Mouse (Mus musculus) cerebellum, adult 2 months (tissue): Measurements from ENCODE around the gene Rtl1.

Experiments
- CTCF ChIP-seq: fragments of 200-500 bp; IDR thresholded peaks from 2 replicates; pipeline ENCODE4 v1.5.1; 2011; ENCODE audit warnings: low read depth, mild to moderate bottlenecking, control low read depth, low read length, moderate library complexity, borderline replicate concordance; ENCODE audit not compliant: insufficient read depth
- POLR2A ChIP-seq: fragments of 200-500 bp; IDR thresholded peaks from 2 replicates; pipeline ENCODE4 v1.6.1; 2011; ENCODE audit warnings: low read length, control low read depth, borderline replicate concordance; ENCODE audit not compliant: insufficient read depth

DNA sequence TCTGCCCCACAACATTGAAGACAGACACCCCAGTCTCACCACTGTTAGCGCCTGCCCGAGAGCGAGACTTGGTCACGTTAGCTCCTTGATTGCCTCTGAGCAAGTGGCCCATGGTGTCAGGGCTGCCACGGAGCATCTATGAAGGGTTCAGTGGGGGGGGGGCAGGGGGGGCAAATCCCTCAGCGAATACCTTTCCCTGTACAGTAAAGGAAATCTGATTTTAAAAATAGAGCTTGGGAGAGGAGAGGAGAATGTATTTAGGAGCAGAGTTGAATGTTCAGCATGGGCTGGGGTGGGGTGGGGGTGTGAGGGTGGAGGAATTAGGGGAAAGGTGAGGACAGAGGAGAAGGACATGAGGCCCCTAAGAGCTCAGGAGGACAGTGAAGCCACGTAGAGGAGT is at the start of gene Rtl1:
- TF ChIP-seq POLR2A (no peak), CTCF (no peak)
